Mouse (Mus musculus) urinary bladder, postnatal 25 days (tissue): ENCODE measurements around the gene Olfr15.

Source experiments
- DNase-seq: peaks from one replicate; pipeline ENCODE4 v3.0.0; 2022; ENCODE audit warnings: low spot score

Olfr15 gene

DNA sequence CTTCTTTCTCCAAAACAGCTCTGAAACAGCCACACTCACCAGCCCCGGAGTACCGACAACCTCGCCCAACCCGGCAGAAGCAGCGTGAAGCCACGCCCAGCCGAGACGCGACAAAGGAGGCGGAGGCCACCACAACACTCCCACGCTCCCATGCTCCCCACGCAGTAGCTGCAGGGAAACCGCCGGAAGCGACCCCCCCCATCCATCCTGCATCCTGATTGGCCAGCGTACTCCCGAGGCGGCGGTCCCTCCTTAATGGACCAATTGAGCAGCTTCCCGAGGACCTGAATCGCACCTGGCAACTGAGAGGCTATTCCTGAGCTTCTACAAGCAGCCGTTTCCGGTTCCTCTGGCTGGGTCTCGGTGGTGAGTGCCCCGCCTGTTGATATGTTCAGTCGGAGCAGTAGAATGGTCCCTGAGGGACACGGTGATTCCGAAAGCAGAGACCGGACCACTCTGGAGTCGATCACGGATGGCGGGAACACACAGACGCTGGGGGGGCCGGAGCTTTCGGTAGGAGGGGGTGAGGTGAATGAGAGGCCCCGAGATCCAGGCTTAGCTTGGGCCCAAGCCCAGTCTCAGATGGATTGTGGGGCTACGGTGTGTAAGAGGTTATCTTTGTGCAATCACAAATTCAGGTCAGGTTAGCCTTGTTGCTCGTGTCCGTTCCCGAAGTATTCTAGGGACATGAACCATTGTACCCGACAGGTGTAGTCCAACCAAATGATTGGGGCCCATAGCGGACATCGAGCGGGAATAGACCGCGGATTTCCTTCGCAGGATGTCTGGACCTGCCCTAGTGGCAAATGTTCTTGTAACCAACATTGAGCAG lies 41.8 kb downstream of the Olfr15 start, which contains the start of gene Naa60:
Gene Naa60 (plus strand): TSS at position 160 of the 832 bp plus-strand sequence.
- peak; percentile 82 for DNase-seq

DNA sequence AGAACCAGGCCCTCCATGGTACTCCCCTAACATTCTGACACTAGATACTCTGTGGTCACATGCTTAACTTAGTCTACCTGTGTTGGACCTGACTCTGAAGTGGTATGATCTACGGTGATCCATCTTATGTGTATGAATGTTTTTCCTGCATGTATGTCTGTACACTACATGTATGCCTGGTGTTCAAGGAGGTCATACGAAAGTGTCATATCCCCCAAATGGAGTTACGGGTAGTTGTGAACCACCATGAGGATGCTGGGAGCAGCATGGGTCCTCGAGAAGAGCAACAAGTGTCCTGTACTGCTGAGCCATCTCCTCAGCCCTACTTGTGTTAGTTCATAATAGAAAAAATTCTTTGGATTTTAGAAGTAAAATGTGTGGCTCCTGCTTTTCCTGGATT lies 45.7 kb downstream of the Olfr15 start:
- DNase-seq, result no peak

DNA sequence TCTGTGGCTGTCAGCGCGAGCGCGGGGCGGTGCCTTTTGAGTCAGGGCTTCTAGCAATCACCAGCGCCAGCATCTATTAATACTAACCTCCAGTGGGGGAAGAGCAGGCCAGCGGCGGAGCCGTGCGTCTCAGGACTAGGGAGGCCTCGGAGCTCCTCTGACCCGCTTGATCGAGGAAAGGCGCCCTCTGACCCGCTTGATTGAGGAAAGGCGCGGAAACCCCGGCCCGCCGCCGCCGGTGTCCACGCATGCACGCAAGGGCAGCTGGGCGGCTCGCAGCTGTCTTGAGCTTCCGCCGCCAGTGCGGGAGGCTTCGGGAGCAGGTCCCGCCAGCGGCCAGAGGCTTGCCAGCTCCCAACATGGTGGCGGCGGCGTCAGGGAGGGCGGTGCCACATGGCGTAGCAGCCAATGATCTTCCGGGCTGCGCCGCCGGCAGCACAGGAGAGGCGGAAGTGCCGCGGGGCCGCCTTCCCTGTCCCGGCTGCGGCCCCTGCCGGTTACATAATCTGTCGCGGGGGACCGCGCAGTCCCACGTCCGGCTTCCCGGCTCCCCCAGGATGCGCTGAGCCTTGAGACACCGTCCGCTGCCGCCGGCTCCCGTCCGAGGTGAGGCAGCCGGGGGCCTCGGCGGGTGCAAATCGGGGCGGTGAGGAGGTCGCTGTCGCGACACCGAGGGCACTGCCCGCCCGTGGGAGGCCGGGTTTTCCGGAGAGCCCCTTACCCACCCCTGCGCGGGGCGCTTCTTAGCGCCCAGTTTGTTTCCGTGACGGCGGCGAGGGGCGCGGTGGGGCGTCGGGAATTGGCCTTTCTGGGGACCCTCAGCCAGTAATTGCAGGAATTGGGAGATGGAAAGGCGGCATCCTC lies 53.8 kb downstream of the Olfr15 start, which contains the start of the genes Zfp597 and Gm20695:
Gene Zfp597 (minus strand): TSS at position 361 of the 864 bp plus-strand sequence.
Gene Gm20695 (plus strand): TSS at position 448 of the 864 bp plus-strand sequence.
- DNase-seq, result peak; percentile 94

DNA sequence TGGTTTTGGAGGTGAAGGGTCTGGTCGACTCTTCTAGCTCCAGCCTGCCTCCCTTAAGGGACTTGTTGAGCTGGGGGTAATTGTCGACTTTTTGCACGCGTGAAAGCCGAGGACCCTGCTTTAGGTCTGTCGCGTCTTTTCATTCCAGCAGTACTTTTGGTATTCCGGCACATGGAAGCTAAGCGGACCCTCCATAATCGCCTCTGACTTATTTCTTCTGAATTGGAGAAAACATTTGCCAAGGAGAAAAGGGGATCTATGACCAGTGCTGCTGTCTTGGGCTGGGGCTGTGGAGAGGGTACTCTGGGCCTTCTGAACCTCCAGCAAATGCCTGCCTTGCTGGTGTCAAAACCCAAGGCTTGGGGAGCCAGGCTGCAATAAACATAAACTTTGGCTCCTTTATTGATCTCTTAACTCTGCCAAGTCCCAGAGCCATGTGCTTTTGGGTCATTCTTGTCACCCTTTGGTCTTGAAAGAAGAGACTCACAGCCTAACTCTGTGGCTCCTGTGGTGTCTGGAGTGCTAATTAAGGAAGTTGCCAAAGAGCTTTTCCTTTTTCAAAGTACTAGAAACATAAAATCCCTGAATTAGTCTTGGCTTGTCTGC lies 54.5 kb downstream of the Olfr15 start:
- no peak for DNase-seq

DNA sequence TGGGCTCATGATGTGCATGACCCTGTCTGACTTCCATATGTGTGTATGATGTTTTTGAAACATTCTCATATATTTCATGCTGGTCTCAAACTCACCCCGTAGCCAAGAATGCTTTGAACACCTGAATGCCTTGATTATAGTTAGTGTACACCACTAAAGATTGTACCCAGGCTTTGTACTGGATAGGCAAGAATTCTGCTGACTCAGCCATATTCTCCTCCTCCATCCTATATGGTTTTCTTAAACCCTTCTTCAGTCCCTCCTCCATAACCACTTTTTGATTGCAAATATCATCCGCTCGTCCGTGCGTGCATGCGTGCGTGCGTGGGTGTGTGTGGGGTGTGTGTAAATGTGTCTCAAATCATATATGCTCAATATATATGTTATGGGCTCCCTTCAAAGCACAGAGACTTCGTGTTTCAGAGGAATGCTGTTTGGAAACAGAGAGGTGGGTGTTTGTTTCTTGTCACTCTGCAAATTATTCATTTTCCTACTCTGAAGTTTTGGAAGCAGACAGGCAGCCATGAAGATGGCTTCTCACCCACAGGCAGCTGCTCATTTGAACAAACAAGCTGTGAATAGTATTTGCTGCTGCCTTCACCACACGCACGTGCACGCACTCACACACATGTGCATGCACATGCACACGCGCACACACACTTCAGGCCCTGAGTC lies 61.1 kb downstream of the Olfr15 start:
- DNase-seq, result no peak

DNA sequence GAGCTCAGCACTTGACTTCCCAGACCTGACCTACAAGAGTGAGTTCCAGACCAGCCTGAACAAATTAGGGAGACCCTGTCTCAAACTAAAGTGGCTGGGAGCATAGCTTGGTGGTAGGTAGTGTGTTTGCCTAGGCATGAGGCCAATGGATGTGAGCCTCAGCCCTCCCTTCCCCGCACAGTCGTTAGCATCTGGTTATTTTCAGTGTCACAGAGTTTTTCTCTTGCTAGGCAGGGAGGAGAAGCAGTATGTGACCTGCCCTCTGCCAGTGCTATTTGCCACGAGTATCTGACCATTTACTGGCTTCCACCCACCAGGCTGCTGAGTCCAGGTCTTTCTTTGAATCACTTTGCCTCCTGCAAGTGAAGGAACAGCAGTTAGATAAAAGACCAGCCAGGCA lies 63.1 kb downstream of the Olfr15 start:
- DNase-seq, result no peak
